Mouse (Mus musculus): ENCODE results near the gene Sipa1l1.

Gene Sipa1l1

GRCm38 (mm10) chr12:82298662-82299460, 129.7 kb downstream of the Sipa1l1 start:
- no peak for DNase-seq

GRCm38 (mm10) chr12:82304140-82304539, 135.0 kb downstream of the Sipa1l1 start:
- no peak for DNase-seq

GRCm38 (mm10) chr12:82306035-82306434, 136.9 kb downstream of the Sipa1l1 start:
- DNase-seq: no peak

- DNase-seq: no peak
These were observed 142.5 kb downstream of the Sipa1l1 start for GRCm38 (mm10) chr12:82311593-82311992.

GRCm38 (mm10) chr12:82312091-82312820, 143.1 kb downstream of the Sipa1l1 start:
- DNase-seq: no peak

- DNase-seq: no peak
These were observed 144.0 kb downstream of the Sipa1l1 start for GRCm38 (mm10) chr12:82313091-82313490.

GRCm38 (mm10) chr12:82319436-82320131, 150.5 kb downstream of the Sipa1l1 start:
- DNase-seq: no peak

GRCm38 (mm10) chr12:82320204-82320603, 151.1 kb downstream of the Sipa1l1 start:
- DNase-seq: no peak

- DNase-seq: no peak
These were observed 152.3 kb downstream of the Sipa1l1 start for GRCm38 (mm10) chr12:82321397-82321796.

- DNase-seq: no peak
These were observed 152.7 kb downstream of the Sipa1l1 start for GRCm38 (mm10) chr12:82321855-82322254.

GRCm38 (mm10) chr12:82322759-82323451, 153.8 kb downstream of the Sipa1l1 start:
- DNase-seq: no peak

GRCm38 (mm10) chr12:82324621-82325020, 155.5 kb downstream of the Sipa1l1 start:
- no peak for DNase-seq

GRCm38 (mm10) chr12:82325502-82325901, 156.4 kb downstream of the Sipa1l1 start:
- DNase-seq: no peak

- DNase-seq: no peak
These were observed 157.3 kb downstream of the Sipa1l1 start for GRCm38 (mm10) chr12:82326438-82326837.

GRCm38 (mm10) chr12:82328112-82328511, 159.0 kb downstream of the Sipa1l1 start:
- no peak for DNase-seq

- peak; percentile 49 for DNase-seq
These were observed 163.9 kb downstream of the Sipa1l1 start for GRCm38 (mm10) chr12:82332836-82333614.

- no peak for DNase-seq
These were observed 164.9 kb downstream of the Sipa1l1 start for GRCm38 (mm10) chr12:82333999-82334398.

- DNase-seq: no peak
These were observed 165.4 kb downstream of the Sipa1l1 start for GRCm38 (mm10) chr12:82334550-82334949.

- DNase-seq: peak; percentile 32
These were observed 166.0 kb downstream of the Sipa1l1 start for GRCm38 (mm10) chr12:82335095-82335494.

- no peak for DNase-seq
These were observed 169.4 kb downstream of the Sipa1l1 start for GRCm38 (mm10) chr12:82338550-82338949.

GRCm38 (mm10) chr12:82339221-82339861, 170.2 kb downstream of the Sipa1l1 start:
- DNase-seq: peak; percentile 31

All from embryo, embryonic 11 days (tissue).